Mouse (Mus musculus) layer of hippocampus, adult 2 months (tissue): Measurements from ENCODE around the gene Shd. TPM values are rescaled to one million over a fixed set of nuclear protein-coding genes. Genes with fewer than 3 reads are reported as not detected.

Experiments used
- DNase-seq, 2 experiments: peaks; one replicate each; pipeline ENCODE4 v3.0.0; 2022; ENCODE audit warnings: low spot score in 2 of 2
- H3K27ac ChIP-seq: fragments of 200-600 bp; 2 replicates; pipeline ENCODE4 v1.8.1; 2022
- H3K4me3 ChIP-seq: fragments of 200-600 bp; 2 replicates; pipeline ENCODE4 v1.8.1; 2022; ENCODE audit warnings: mild to moderate bottlenecking
- CTCF ChIP-seq: fragments of 200-600 bp; conservative IDR thresholded peaks from 2 replicates; pipeline ENCODE4 v1.8.1; 2022; ENCODE audit warnings: antibody characterized with exemption, mild to moderate bottlenecking, moderate library complexity
- total RNA-seq, 2 experiments: library from RNA; stranded (reverse); gene quantifications; 2 replicates each; pipeline ENCODE4 v1.2.3; 2021

Gene Shd
- total RNA-seq, 2 experiments from 2014 or later, result 23.7 to 28.4 TPM

GRCm38 (mm10) chr17:56003000-56003399 lies 32.7 kb downstream of the Shd start:
- Histone ChIP-seq H3K27ac (no peak overlapping the region), H3K4me3 (no peak overlapping the region)
- no peak for TF ChIP-seq CTCF
- no peak for DNase-seq

GRCm38 (mm10) chr17:56005415-56006061 lies 35.3 kb downstream of the Shd start, which contains the start of the genes Stap2 and Mpnd:
TSS of gene Stap2 (minus strand) at chr17:56005584.
TSS of gene Mpnd (plus strand) at chr17:56005711.
- DNase-seq, result no peak
- H3K27ac ChIP-seq, result no peak within 1 kb of the TSS
- no peak for TF ChIP-seq CTCF
- peak within 1 kb of the TSS; percentile 26; the same call in 1 of the 2 replicates for H3K4me3 ChIP-seq

- DNase-seq, result no peak
- Histone ChIP-seq H3K4me3 (no peak overlapping the region), H3K27ac (no peak overlapping the region)
- TF ChIP-seq CTCF, result no peak
Measured at GRCm38 (mm10) chr17:56006956-56007355, 36.7 kb downstream of the Shd start.

- TF ChIP-seq CTCF, result peak; percentile 58
- Histone ChIP-seq H3K27ac (peak overlapping the region; percentile 95), H3K4me3 (peak overlapping the region; percentile 97)
- DNase-seq, result no peak
Measured at GRCm38 (mm10) chr17:56007444-56008355, 37.4 kb downstream of the Shd start.

- peak overlapping the region; percentile 97 for H3K4me3 ChIP-seq
- no peak for TF ChIP-seq CTCF
- peak overlapping the region; percentile 95 for H3K27ac ChIP-seq
- peak; percentile 90 to 95 for DNase-seq
Measured at GRCm38 (mm10) chr17:56008356-56009087, 38.3 kb downstream of the Shd start.

- Histone ChIP-seq H3K4me3 (peak overlapping the region; percentile 97), H3K27ac (peak overlapping the region; percentile 95)
- peak; percentile 71 for TF ChIP-seq CTCF
- peak; percentile 92 to 93 for DNase-seq
Measured at GRCm38 (mm10) chr17:56009088-56009961, 39.1 kb downstream of the Shd start.

- H3K27ac ChIP-seq, result peak overlapping the region; percentile 95
- no peak for TF ChIP-seq CTCF
- H3K4me3 ChIP-seq, result peak overlapping the region; percentile 97
- no peak for DNase-seq
Measured at GRCm38 (mm10) chr17:56009962-56010240, 39.6 kb downstream of the Shd start.

- no peak for TF ChIP-seq CTCF
- peak overlapping the region; percentile 95 for H3K27ac ChIP-seq
- H3K4me3 ChIP-seq, result peak overlapping the region; percentile 97
- no peak for DNase-seq
Measured at GRCm38 (mm10) chr17:56010255-56010654, 40.0 kb downstream of the Shd start.

- Histone ChIP-seq H3K4me3 (peak overlapping the region; percentile 97), H3K27ac (peak overlapping the region; percentile 95)
- peak in 1 of 2 experiments; percentile 88 for DNase-seq
- peak; percentile 99 for TF ChIP-seq CTCF
Measured at GRCm38 (mm10) chr17:56010681-56011080, 40.4 kb downstream of the Shd start.

GRCm38 (mm10) chr17:56011441-56011840 lies 41.2 kb downstream of the Shd start:
- H3K4me3 ChIP-seq, result no peak overlapping the region; the same call in 1 of the 2 replicates
- H3K27ac ChIP-seq, result no peak overlapping the region
- no peak for TF ChIP-seq CTCF
- DNase-seq, result no peak

GRCm38 (mm10) chr17:56015293-56015692 lies 45.0 kb downstream of the Shd start:
- DNase-seq, result no peak
- TF ChIP-seq CTCF, result no peak
- H3K27ac ChIP-seq, result peak overlapping the region; percentile 3; the same call in 1 of the 2 replicates
- no peak overlapping the region for H3K4me3 ChIP-seq

- no peak for DNase-seq
- no peak for TF ChIP-seq CTCF
- Histone ChIP-seq H3K27ac (no peak overlapping the region), H3K4me3 (no peak overlapping the region)
Measured at GRCm38 (mm10) chr17:56016382-56016781, 46.1 kb downstream of the Shd start.
